Mouse (Mus musculus) lung, embryonic 16.5 days (tissue): ENCODE data around the gene Cacng4. TPM values are rescaled to one million over a fixed set of nuclear protein-coding genes. Genes with fewer than 3 reads are reported as not detected.

Experiments
- ATAC-seq: fragments of 200-750 bp; cut with Nextera tagmentation; 2 replicates; pipeline ENCODE4 v1.8.0; 2017; ENCODE audit warnings: low read depth, mild to moderate bottlenecking, moderate library complexity
- H3K27ac ChIP-seq: fragments of 300-500 bp; sonication (generic); 2 replicates; pipeline ENCODE4 v1.5.1; 2014; ENCODE audit warnings: mild to moderate bottlenecking, control low read depth, low read length
- H3K27me3 ChIP-seq: fragments of 300-500 bp; sonication (generic); 2 replicates; pipeline ENCODE4 v1.6.1; 2014; ENCODE audit warnings: low read depth, low read length, mixed read lengths; ENCODE audit not compliant: control insufficient read depth, insufficient read depth
- H3K36me3 ChIP-seq: fragments of 300-500 bp; sonication (generic); 2 replicates; pipeline ENCODE4 v1.6.1; 2014; ENCODE audit warnings: low read length; ENCODE audit not compliant: control insufficient read depth, insufficient read depth
- H3K4me1 ChIP-seq: fragments of 300-500 bp; sonication (generic); replicated peaks from 2 replicates; pipeline ENCODE4 v1.6.1; 2014; ENCODE audit warnings: low read length, mixed read lengths; ENCODE audit not compliant: control insufficient read depth, insufficient read depth
- H3K4me2 ChIP-seq: fragments of 300-500 bp; sonication (generic); 2 replicates; pipeline ENCODE4 v1.6.1; 2014; ENCODE audit warnings: low read depth, low read length, control low read depth
- H3K4me3 ChIP-seq: fragments of 300-500 bp; sonication (generic); 2 replicates; pipeline ENCODE4 v1.5.1; 2014; ENCODE audit warnings: mild to moderate bottlenecking, low read length, control low read depth
- H3K9ac ChIP-seq: fragments of 300-500 bp; sonication (generic); 2 replicates; pipeline ENCODE4 v1.6.1; 2014; ENCODE audit warnings: low read length, control low read depth
- H3K9me3 ChIP-seq: fragments of 300-500 bp; sonication (generic); 2 replicates; pipeline ENCODE4 v1.6.1; 2016; ENCODE audit warnings: low read length; ENCODE audit not compliant: control insufficient read depth
- WGBS: fragments of 180-500 bp; shearing (Covaris S2); extraction: QIAGEN DNeasy Blood & Tissue Kit; methylation state at CpG from one replicate; pipeline ENCODE4 v1.1.7; 2014; 5-methylcytosine and 5-hydroxymethylcytosine counted together
- polyA plus RNA-seq: library from polyadenylated mRNA; unstranded; fragments of >200 nt; fragmentation: Nextera tagmentation; extraction: Ambion mirVana; gene quantifications from 2 replicates; pipeline ENCODE4 v1.2.1, GENCODE M21; 2015

Gene Cacng4
- polyA plus RNA-seq, 1 experiment from 2014 or later, result 1.1 TPM

DNA sequence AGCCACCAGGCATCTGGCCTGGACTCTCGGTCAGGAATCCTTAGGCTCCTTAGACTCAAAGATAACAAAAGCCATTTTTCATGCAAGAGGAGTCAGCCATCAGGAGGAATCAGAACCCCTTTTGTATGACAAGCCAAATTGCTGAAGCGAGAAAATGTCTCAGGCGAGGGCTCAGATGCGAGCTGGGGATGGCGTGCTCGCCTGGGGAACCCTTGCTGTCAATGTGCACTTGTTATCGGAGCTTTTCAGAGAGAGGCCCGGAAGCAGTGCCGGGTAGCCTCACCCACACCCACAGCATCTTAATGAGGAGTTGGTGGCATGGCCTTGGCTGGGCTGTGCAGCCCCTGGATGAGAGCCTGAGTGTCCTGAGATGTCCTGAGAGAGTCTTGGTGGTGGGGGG lies 15.5 kb downstream of the Cacng4 start:
- H3K36me3 ChIP-seq, result no peaks in the 10 kb centered on the region
- 81% methylated on average over 9 of the region's 9 CpGs for WGBS
- H3K4me3 ChIP-seq, result no peak overlapping the region
- ATAC-seq, result no peak
- H3K4me2 ChIP-seq, result no peak overlapping the region
- H3K27ac ChIP-seq, result no peak overlapping the region
- H3K27me3 ChIP-seq, result no peaks in the 10 kb centered on the region
- 0 out of 2 replicates have a peak, but pooled peaks cover 4% of the 10 kb centered on the region for H3K4me1 ChIP-seq
- H3K9ac ChIP-seq, result no peak overlapping the region
- H3K9me3 ChIP-seq, result no peaks in the 10 kb centered on the region

GRCm38 (mm10) chr11:107777487-107777886 lies 16.9 kb downstream of the Cacng4 start:
- Histone ChIP-seq H3K4me2 (no peak overlapping the region), H3K27me3 (no peaks in the 10 kb centered on the region), H3K36me3 (no peaks in the 10 kb centered on the region), H3K9me3 (no peaks in the 10 kb centered on the region), H3K4me1 (0 out of 2 replicates have a peak, but pooled peaks cover 4% of the 10 kb centered on the region), H3K9ac (no peak overlapping the region), H3K4me3 (no peak overlapping the region), H3K27ac (no peak overlapping the region)
- ATAC-seq, result no peak
- 42% methylated on average over 12 of the region's 12 CpGs for WGBS

DNA sequence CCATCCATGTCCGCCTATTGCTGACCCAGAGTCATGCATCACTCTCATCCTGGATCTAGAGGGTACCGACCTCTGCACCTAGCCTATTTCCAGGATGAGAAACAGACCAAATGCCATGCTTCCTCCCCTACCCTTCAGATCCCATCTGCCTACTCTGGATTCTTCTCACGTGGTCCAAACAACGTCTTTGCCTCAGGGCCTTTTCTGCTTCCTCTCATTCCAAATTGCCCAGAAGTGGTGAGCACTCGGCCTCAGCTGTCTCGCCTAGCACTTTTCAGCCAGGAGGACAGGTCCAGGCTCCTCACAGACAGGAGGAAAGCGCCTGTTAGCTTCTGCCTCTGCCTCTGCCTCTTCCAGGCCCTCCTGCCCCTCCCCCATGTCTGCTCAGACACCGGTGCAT lies 21.0 kb downstream of the Cacng4 start:
- Histone ChIP-seq H3K4me1 (0 out of 2 replicates have a peak, but pooled peaks cover 4% of the 10 kb centered on the region), H3K4me2 (no peak overlapping the region), H3K9me3 (no peaks in the 10 kb centered on the region), H3K27me3 (no peaks in the 10 kb centered on the region), H3K27ac (no peak overlapping the region), H3K4me3 (no peak overlapping the region), H3K36me3 (no peaks in the 10 kb centered on the region), H3K9ac (no peak overlapping the region)
- WGBS, result 56% methylated on average over 8 of the region's 8 CpGs
- no peak for ATAC-seq

GRCm38 (mm10) chr11:107772002-107772401 lies 22.4 kb downstream of the Cacng4 start:
- no peak overlapping the region for H3K9ac ChIP-seq
- no peaks in the 10 kb centered on the region for H3K36me3 ChIP-seq
- H3K4me2 ChIP-seq, result no peak overlapping the region
- H3K27ac ChIP-seq, result no peak overlapping the region
- 56% methylated on average over 6 of the region's 6 CpGs for WGBS
- no peak overlapping the region for H3K4me3 ChIP-seq
- no peaks in the 10 kb centered on the region for H3K27me3 ChIP-seq
- no peaks in the 10 kb centered on the region for H3K4me1 ChIP-seq
- no peak for ATAC-seq
- no peaks in the 10 kb centered on the region for H3K9me3 ChIP-seq

DNA sequence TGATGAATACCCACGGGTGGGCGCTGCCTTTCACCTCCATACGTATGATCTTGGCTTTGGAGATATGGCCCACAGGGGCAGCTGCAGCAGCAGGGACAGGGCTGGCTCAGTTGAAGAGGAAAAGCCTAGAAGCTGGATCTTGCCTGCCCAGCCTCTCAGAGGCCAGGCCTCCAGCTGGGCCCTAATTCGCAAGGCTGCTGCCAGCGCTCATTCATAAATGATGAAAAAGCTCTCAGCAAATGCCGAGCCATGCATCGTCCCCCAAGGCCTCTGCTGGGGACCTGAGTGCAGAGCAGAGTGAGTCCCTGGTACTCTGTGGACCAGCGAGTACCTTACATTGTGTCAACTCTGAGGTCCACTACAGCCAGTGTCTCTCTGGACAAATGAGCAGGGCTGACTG lies 26.0 kb downstream of the Cacng4 start:
- Histone ChIP-seq H3K4me3 (no peak overlapping the region), H3K4me2 (no peak overlapping the region), H3K27me3 (no peaks in the 10 kb centered on the region), H3K27ac (no peak overlapping the region), H3K4me1 (no peaks in the 10 kb centered on the region), H3K36me3 (no peaks in the 10 kb centered on the region), H3K9ac (no peak overlapping the region), H3K9me3 (no peaks in the 10 kb centered on the region)
- WGBS, result 76% methylated on average over 8 of the region's 8 CpGs
- no peak for ATAC-seq

- no peak overlapping the region for H3K27ac ChIP-seq
- H3K9ac ChIP-seq, result no peak overlapping the region
- H3K27me3 ChIP-seq, result no peaks in the 10 kb centered on the region
- H3K36me3 ChIP-seq, result no peaks in the 10 kb centered on the region
- no peaks in the 10 kb centered on the region for H3K9me3 ChIP-seq
- no peak overlapping the region for H3K4me3 ChIP-seq
- no peak overlapping the region for H3K4me2 ChIP-seq
- peaks cover 4% of the 10 kb centered on the region for H3K4me1 ChIP-seq
- no peak for ATAC-seq
- WGBS, result 86% methylated on average over 12 of the region's 12 CpGs
Observed at GRCm38 (mm10) chr11:107766932-107767331, 27.4 kb downstream of the Cacng4 start.

GRCm38 (mm10) chr11:107762688-107763460 lies 31.5 kb downstream of the Cacng4 start:
- H3K9ac ChIP-seq, result no peak overlapping the region
- H3K9me3 ChIP-seq, result no peaks in the 10 kb centered on the region
- peaks cover 6% of the 10 kb centered on the region for H3K4me1 ChIP-seq
- no peak overlapping the region for H3K4me2 ChIP-seq
- H3K27me3 ChIP-seq, result no peaks in the 10 kb centered on the region
- H3K36me3 ChIP-seq, result no peaks in the 10 kb centered on the region
- no peak overlapping the region for H3K4me3 ChIP-seq
- ATAC-seq, result no peak
- H3K27ac ChIP-seq, result no peak overlapping the region
- 40% methylated on average over 8 of the region's 8 CpGs for WGBS

- Histone ChIP-seq H3K4me3 (no peak overlapping the region), H3K36me3 (no peaks in the 10 kb centered on the region), H3K9ac (no peak overlapping the region), H3K27me3 (no peaks in the 10 kb centered on the region), H3K9me3 (no peaks in the 10 kb centered on the region), H3K4me2 (no peak overlapping the region), H3K27ac (no peak overlapping the region), H3K4me1 (peaks cover 6% of the 10 kb centered on the region)
- ATAC-seq, result no peak
- whole genome bisulfite sequencing, result 38% methylated on average over 10 of the region's 10 CpGs
Observed at GRCm38 (mm10) chr11:107761790-107762500, 32.4 kb downstream of the Cacng4 start.

DNA sequence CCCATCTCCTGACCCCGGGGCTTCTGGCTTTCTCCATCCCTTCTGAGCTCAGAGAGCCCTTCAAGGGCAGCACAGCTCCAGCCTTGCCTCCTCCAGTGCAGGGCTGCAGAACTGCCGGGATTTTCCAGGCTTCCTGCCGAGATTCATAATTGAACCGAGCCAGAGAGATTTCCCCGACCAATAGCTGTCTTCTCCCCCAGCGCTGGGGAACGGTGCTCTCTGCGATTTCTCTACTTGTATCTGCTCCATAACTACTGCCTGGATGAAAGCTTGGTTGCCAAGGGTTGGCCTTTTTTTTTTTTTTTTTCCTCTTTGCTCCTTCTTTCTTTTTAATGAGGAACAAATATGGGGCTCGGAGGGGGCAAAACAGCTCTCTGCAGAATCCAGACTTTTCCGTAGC lies 34.4 kb downstream of the Cacng4 start:
- H3K4me2 ChIP-seq, result no peak overlapping the region
- peaks cover 6% of the 10 kb centered on the region for H3K4me1 ChIP-seq
- H3K27me3 ChIP-seq, result no peaks in the 10 kb centered on the region
- H3K4me3 ChIP-seq, result no peak overlapping the region
- ATAC-seq, result no peak
- no peak overlapping the region for H3K27ac ChIP-seq
- H3K9ac ChIP-seq, result no peak overlapping the region
- 64% methylated on average over 10 of the region's 10 CpGs for WGBS
- no peaks in the 10 kb centered on the region for H3K9me3 ChIP-seq
- H3K36me3 ChIP-seq, result no peaks in the 10 kb centered on the region
